Mouse (Mus musculus): ENCODE data around the gene Zfp398.

Gene Zfp398

GRCm38 (mm10) chr6:47903587-47903986 is 68.1 kb downstream of the Zfp398 start:
- no peak for DNase-seq (ENCODE audit: low spot score)

- no peak for DNase-seq (ENCODE audit: low spot score)
These were observed 68.9 kb downstream of the Zfp398 start for GRCm38 (mm10) chr6:47904361-47904760.

GRCm38 (mm10) chr6:47904917-47905695 is 69.6 kb downstream of the Zfp398 start:
- no peak for DNase-seq (ENCODE audit: low spot score)

GRCm38 (mm10) chr6:47906326-47906725 is 70.9 kb downstream of the Zfp398 start:
- DNase-seq (ENCODE audit: low spot score) = no peak

GRCm38 (mm10) chr6:47909007-47909406 is 73.5 kb downstream of the Zfp398 start:
- DNase-seq (ENCODE audit: low spot score) = no peak

- DNase-seq (ENCODE audit: low spot score) = no peak
These were observed 76.2 kb downstream of the Zfp398 start for GRCm38 (mm10) chr6:47911650-47912049.

GRCm38 (mm10) chr6:47912991-47913390 is 77.5 kb downstream of the Zfp398 start:
- DNase-seq (ENCODE audit: low spot score) = no peak

GRCm38 (mm10) chr6:47917051-47917450 is 81.6 kb downstream of the Zfp398 start:
- DNase-seq (ENCODE audit: low spot score) = no peak

- DNase-seq (ENCODE audit: low spot score) = no peak
These were observed 83.4 kb downstream of the Zfp398 start for GRCm38 (mm10) chr6:47918768-47919274.

GRCm38 (mm10) chr6:47919646-47920446 is 84.4 kb downstream of the Zfp398 start:
- no peak for DNase-seq (ENCODE audit: low spot score)

- DNase-seq (ENCODE audit: low spot score) = peak; percentile 56
These were observed 85.2 kb downstream of the Zfp398 start, which contains the start of gene Zfp212 for GRCm38 (mm10) chr6:47920447-47921340. Gene Zfp212, plus strand, starts transcription at chr6:47920476.
